Mouse (Mus musculus) cerebellum, postnatal 36 days (tissue): ENCODE measurements around the gene Grin3b.

Experiments used
- DNase-seq, 2 experiments: peaks; one replicate each; pipeline ENCODE4 v3.0.0; 2021 to 2022; ENCODE audit warnings: mixed read lengths in 2 of 2

Gene Grin3b

GRCm38 (mm10) chr10:79989272-79989786 lies 18.8 kb downstream of the Grin3b start:
- no peak for DNase-seq

- DNase-seq = no peak
Measured at GRCm38 (mm10) chr10:79989870-79990269, 19.4 kb downstream of the Grin3b start.

- no peak for DNase-seq
Measured at GRCm38 (mm10) chr10:79991099-79991498, 20.6 kb downstream of the Grin3b start.

- DNase-seq = no peak
Measured at GRCm38 (mm10) chr10:79991548-79991947, 21.0 kb downstream of the Grin3b start.

GRCm38 (mm10) chr10:79994397-79995115 lies 24.0 kb downstream of the Grin3b start:
- no peak for DNase-seq

GRCm38 (mm10) chr10:79995636-79996035 lies 25.1 kb downstream of the Grin3b start:
- DNase-seq = no peak

GRCm38 (mm10) chr10:79996272-79997033 lies 25.9 kb downstream of the Grin3b start, which contains the start of gene Abca7:
TSS of gene Abca7 (plus strand) at chr10:79996494.
- peak; percentile 98 for DNase-seq

- peak; percentile 78 to 83 for DNase-seq
Measured at GRCm38 (mm10) chr10:79997034-79997760, 26.7 kb downstream of the Grin3b start.

- peak; percentile 62 to 70 for DNase-seq
Measured at GRCm38 (mm10) chr10:79997819-79998218, 27.3 kb downstream of the Grin3b start.

- no peak for DNase-seq
Measured at GRCm38 (mm10) chr10:80001945-80002344, 31.4 kb downstream of the Grin3b start.

GRCm38 (mm10) chr10:80002829-80003228 lies 32.3 kb downstream of the Grin3b start:
- peak in 1 of 2 experiments; percentile 11 for DNase-seq

- DNase-seq = no peak
Measured at GRCm38 (mm10) chr10:80003374-80004232, 33.1 kb downstream of the Grin3b start.

- no peak for DNase-seq
Measured at GRCm38 (mm10) chr10:80004233-80004705, 33.8 kb downstream of the Grin3b start.

- peak in 1 of 2 experiments; percentile 5 for DNase-seq
Measured at GRCm38 (mm10) chr10:80011740-80012139, 41.2 kb downstream of the Grin3b start.

GRCm38 (mm10) chr10:80013609-80014008 lies 43.1 kb downstream of the Grin3b start:
- peak in 1 of 2 experiments; percentile 6 for DNase-seq

GRCm38 (mm10) chr10:80014484-80015290 lies 44.2 kb downstream of the Grin3b start:
- peak in 1 of 2 experiments; percentile 5 for DNase-seq

GRCm38 (mm10) chr10:80015583-80015982 lies 45.1 kb downstream of the Grin3b start:
- DNase-seq = no peak

GRCm38 (mm10) chr10:80016511-80016910 lies 46.0 kb downstream of the Grin3b start, which contains the start of gene Arhgap45:
TSS of gene Arhgap45 (plus strand) at chr10:80016653.
- DNase-seq = no peak

- no peak for DNase-seq
Measured at GRCm38 (mm10) chr10:80016931-80017330, 46.4 kb downstream of the Grin3b start.

GRCm38 (mm10) chr10:80017361-80017760 lies 46.8 kb downstream of the Grin3b start:
- no peak for DNase-seq

- DNase-seq = no peak
Measured at GRCm38 (mm10) chr10:80017771-80018170, 47.3 kb downstream of the Grin3b start.
